Mouse (Mus musculus) E14TG2a.4 (cell line): ENCODE results near the gene Tmem189.

Experiments
- CTCF ChIP-seq: conservative IDR thresholded peaks from 2 replicates; pipeline ENCODE4 v1.5.1; 2014; ENCODE audit warnings: low read length
- NANOG ChIP-seq: IDR thresholded peaks from 2 replicates; pipeline ENCODE4 v1.6.1; 2014; ENCODE audit warnings: borderline replicate concordance, low read length, mixed read lengths
- POU5F1 ChIP-seq: IDR thresholded peaks from 2 replicates; pipeline ENCODE4 v1.6.1; 2014; ENCODE audit warnings: low read length, borderline replicate concordance

- TF ChIP-seq POU5F1 (no peak), CTCF (no peak), NANOG (no peak)
Observed at GRCm38 (mm10) chr2:167612122-167612521, 77.5 kb downstream of the Tmem189 start.
